In the genomic region with DNA sequence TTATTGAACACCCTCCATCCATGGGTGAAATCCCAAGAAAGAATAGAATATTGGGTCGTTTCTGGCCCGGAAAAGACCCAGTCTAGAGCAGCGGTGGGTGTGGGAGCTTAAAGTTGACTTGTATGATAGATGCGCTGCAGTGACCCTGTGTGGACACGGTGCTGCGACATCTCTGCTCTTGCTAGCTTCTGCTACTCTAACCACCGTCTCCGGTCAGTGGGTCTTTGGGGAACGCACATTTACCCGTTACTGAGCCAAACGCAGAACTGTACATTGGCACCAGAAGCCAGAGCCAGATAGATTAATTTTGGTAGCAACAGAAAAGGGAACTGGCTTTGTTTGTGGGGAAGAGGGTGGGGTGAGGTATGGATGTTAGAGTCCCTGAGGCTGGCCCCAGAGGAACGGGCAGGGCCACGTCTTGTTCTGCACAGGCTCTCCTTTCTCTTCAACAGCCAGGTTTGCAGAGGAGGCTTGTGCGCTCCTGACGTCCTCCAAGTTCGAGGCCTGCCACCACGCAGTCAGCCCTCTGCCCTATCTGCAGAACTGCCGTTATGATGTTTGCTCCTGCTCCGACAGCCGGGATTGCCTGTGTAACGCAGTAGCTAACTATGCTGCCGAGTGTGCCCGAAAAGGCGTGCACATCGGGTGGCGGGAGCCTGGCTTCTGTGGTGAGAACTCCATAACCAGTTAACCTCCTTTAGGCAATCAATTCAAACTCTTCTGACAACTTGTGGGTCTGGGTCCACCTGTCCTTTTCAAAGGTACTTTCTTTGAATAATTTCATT, we compare ENCODE assay signal across 8 mouse cellular contexts. TPM values are rescaled to one million over a fixed set of nuclear protein-coding genes. Genes with fewer than 3 reads are reported as not detected.
A peak's percentile ranks its signal among the peaks of the same experiment; 100 is the strongest.
DNase-seq lines count a peak whose midpoint lies in the region; ATAC-seq lines count a peak whose summit lies in the region.

No protein-coding gene starts in this region.

- DNase-seq in hindbrain, embryonic 14.5 days (ENCODE audit: low spot score) = no peak
- peak; percentile 24 to 25 for DNase-seq in B cell, adult 2 months
- DNase-seq in retina, postnatal 1 day = no peak
- no peak for DNase-seq in layer of hippocampus, adult 11-12 months (ENCODE audit: low spot score)
- no peak for DNase-seq in layer of hippocampus, adult 9-11 months

- H3K9me3 ChIP-seq in hindbrain, embryonic 14.5 days (ENCODE audit: control insufficient read depth, low read length) = no peaks in the 10 kb centered on the region
- no peaks in the 10 kb centered on the region for H3K9me3 ChIP-seq in hindbrain, embryonic 13.5 days
- no peaks in the 10 kb centered on the region for H3K9me3 ChIP-seq in embryonic facial prominence, embryonic 15.5 days (replicated peaks)
- H3K9me3 ChIP-seq in liver, embryonic 15.5 days (replicated peaks) = no peaks in the 10 kb centered on the region

- no peak for ATAC-seq in hindbrain, embryonic 14.5 days (ENCODE audit: low FRiP score)
- no peak for ATAC-seq in hindbrain, embryonic 13.5 days (ENCODE audit: low FRiP score)
- no peak for ATAC-seq in embryonic facial prominence, embryonic 15.5 days (ENCODE audit: insufficient number of reproducible peaks, low FRiP score, low TSS enrichment, low read depth)
- no peak for ATAC-seq in liver, embryonic 15.5 days (ENCODE audit: insufficient read depth)

- H3K36me3 ChIP-seq in hindbrain, embryonic 14.5 days (replicated peaks; ENCODE audit: control insufficient read depth, insufficient read depth) = no peaks in the 10 kb centered on the region
- H3K36me3 ChIP-seq in hindbrain, embryonic 13.5 days = no peaks in the 10 kb centered on the region
- no peaks in the 10 kb centered on the region for H3K36me3 ChIP-seq in embryonic facial prominence, embryonic 15.5 days
- H3K36me3 ChIP-seq in liver, embryonic 15.5 days (replicated peaks) = no peaks in the 10 kb centered on the region

- H3K4me1 ChIP-seq in hindbrain, embryonic 14.5 days (replicated peaks; ENCODE audit: control insufficient read depth, insufficient read depth, low read length) = 0 out of 2 replicates have a peak, but pooled peaks cover 5% of the 10 kb centered on the region
- H3K4me1 ChIP-seq in hindbrain, embryonic 13.5 days (replicated peaks) = peaks cover 8% of the 10 kb centered on the region; the same call in 1 of the 2 replicates
- peaks cover 39% of the 10 kb centered on the region for H3K4me1 ChIP-seq in embryonic facial prominence, embryonic 15.5 days
- H3K4me1 ChIP-seq in liver, embryonic 15.5 days (replicated peaks) = peaks cover 16% of the 10 kb centered on the region

- H3K4me2 ChIP-seq in hindbrain, embryonic 14.5 days (replicated peaks) = peak overlapping the region; percentile 22; the same call in 1 of the 2 replicates
- H3K4me2 ChIP-seq in hindbrain, embryonic 13.5 days = no peak overlapping the region
- peak overlapping the region; percentile 28; the same call in 1 of the 2 replicates for H3K4me2 ChIP-seq in embryonic facial prominence, embryonic 15.5 days (replicated peaks)
- H3K4me2 ChIP-seq in liver, embryonic 15.5 days = peak overlapping the region; percentile 48

- no peak overlapping the region for H3K9ac ChIP-seq in hindbrain, embryonic 14.5 days
- no peak overlapping the region for H3K9ac ChIP-seq in hindbrain, embryonic 13.5 days
- H3K9ac ChIP-seq in embryonic facial prominence, embryonic 15.5 days = no peak overlapping the region
- H3K9ac ChIP-seq in liver, embryonic 15.5 days = no peak overlapping the region

- no peak overlapping the region for H3K4me3 ChIP-seq in hindbrain, embryonic 14.5 days (replicated peaks; ENCODE audit: low read length)
- H3K4me3 ChIP-seq in hindbrain, embryonic 13.5 days = no peak overlapping the region
- no peak overlapping the region; the same call in 1 of the 2 replicates for H3K4me3 ChIP-seq in embryonic facial prominence, embryonic 15.5 days (replicated peaks)
- H3K4me3 ChIP-seq in liver, embryonic 15.5 days (replicated peaks) = no peak overlapping the region

- H3K27me3 ChIP-seq in hindbrain, embryonic 14.5 days (ENCODE audit: control insufficient read depth, insufficient read depth, low read length) = no peaks in the 10 kb centered on the region; the same call in 1 of the 2 replicates
- peaks cover 27% of the 10 kb centered on the region for H3K27me3 ChIP-seq in hindbrain, embryonic 13.5 days
- H3K27me3 ChIP-seq in embryonic facial prominence, embryonic 15.5 days = no peaks in the 10 kb centered on the region
- H3K27me3 ChIP-seq in liver, embryonic 15.5 days = peaks cover 27% of the 10 kb centered on the region

- whole genome bisulfite sequencing in hindbrain, embryonic 14.5 days = 83% methylated on average over 26 of the region's 26 CpGs
- WGBS in hindbrain, embryonic 13.5 days = 82% methylated on average over 26 of the region's 26 CpGs
- WGBS in embryonic facial prominence, embryonic 15.5 days = 79% methylated on average over 26 of the region's 26 CpGs
- WGBS in liver, embryonic 15.5 days (ENCODE audit: insufficient replicate concordance) = 32% methylated on average over 26 of the region's 26 CpGs

- H3K27ac ChIP-seq in hindbrain, embryonic 14.5 days = no peak overlapping the region
- H3K27ac ChIP-seq in hindbrain, embryonic 13.5 days = no peak overlapping the region
- 0 out of 2 replicates have a peak overlapping the region, but pooled peaks have one; percentile 44 for H3K27ac ChIP-seq in embryonic facial prominence, embryonic 15.5 days (replicated peaks)
- no peak overlapping the region for H3K27ac ChIP-seq in liver, embryonic 15.5 days (replicated peaks)

RNA-seq across cellular contexts. Expression of a gene that starts 57.3 kb away (rescaled TPM):
- 13.1 and 14.2 TPM in 2 replicates for polyA plus RNA-seq in hindbrain, embryonic 14.5 days (2014; fragmentation: Nextera tagmentation; extraction: Ambion mirVana)
- polyA plus RNA-seq in hindbrain, embryonic 13.5 days (2015; fragmentation: Nextera tagmentation; extraction: Ambion mirVana) = 8.0 and 11.3 TPM in 2 replicates
- polyA plus RNA-seq in embryonic facial prominence, embryonic 15.5 days (2015; fragmentation: Nextera tagmentation; extraction: Ambion mirVana) = 8.8 and 9.4 TPM in 2 replicates
- polyA plus RNA-seq in liver, embryonic 15.5 days (2015; fragmentation: Nextera tagmentation; extraction: Ambion mirVana) = 8.5 and 11.9 TPM in 2 replicates

Comparison
In these comparisons a context has a peak if more than half of its experiments do, and no peak if none do; other contexts are left out.
1. DNase-seq: peak in B cell, adult 2 months (2 of 2); none in hindbrain, embryonic 14.5 days (single experiment), retina, postnatal 1 day (single experiment), layer of hippocampus, adult 11-12 months (single experiment) and layer of hippocampus, adult 9-11 months (single experiment).